In genomic region chr11:87617606-87618005, GRCm38 (mm10) we compare ENCODE assay signal across 27 mouse cellular contexts. TPM values are rescaled to one million over a fixed set of nuclear protein-coding genes. Genes with fewer than 3 reads are reported as not detected.
DNase-seq lines count a peak whose midpoint lies in the region; ATAC-seq and TF ChIP-seq lines count a peak whose summit lies in the region.
"Had no signal": no experiment of that assay in that cellular context is flagged by ENCODE, and none has a peak within 500 bp of the region (broad histone marks: within the 10 kb centered on the region; RNA-seq: fewer than 3 reads in every experiment).

No protein-coding gene starts in this region.

- H3K4me2 ChIP-seq in liver, embryonic 12.5 days: no peak overlapping the region
- H3K4me2 ChIP-seq in liver, postnatal 0 days (ENCODE audit: low read depth, low read length): no peak overlapping the region
- H3K4me2 ChIP-seq: embryonic facial prominence, embryonic 12.5 days; heart, embryonic 11.5 days; limb, embryonic 12.5 days; liver, embryonic 15.5 days; midbrain, embryonic 12.5 days had no signal

- no peak overlapping the region for H3K9ac ChIP-seq in liver, embryonic 12.5 days
- H3K9ac ChIP-seq in liver, postnatal 0 days (replicated peaks): no peak overlapping the region
- H3K9ac ChIP-seq in ES-Bruce4 (ENCODE audit: low read depth, poor library complexity, severe bottlenecking): peak overlapping the region; percentile 54
- H3K9ac ChIP-seq: embryonic facial prominence, embryonic 12.5 days; forebrain, postnatal 0 days; limb, embryonic 12.5 days; liver, embryonic 15.5 days; midbrain, embryonic 12.5 days had no signal

- peaks cover 65% of the 10 kb centered on the region for H3K36me3 ChIP-seq in liver, embryonic 12.5 days
- H3K36me3 ChIP-seq in liver, postnatal 0 days (replicated peaks; ENCODE audit: insufficient read depth, low read length): peaks cover 53% of the 10 kb centered on the region
- peaks cover 22% of the 10 kb centered on the region for H3K36me3 ChIP-seq in ES-Bruce4 (ENCODE audit: control insufficient read depth, insufficient read depth, low read length, poor library complexity, severe bottlenecking)

- TF ChIP-seq EP300 in liver, postnatal 0 days (IDR thresholded peaks at IDR 0.05; ENCODE audit: low read depth): no peak
- TF ChIP-seq EP300 in ES-Bruce4 (IDR thresholded peaks at IDR 0.05; ENCODE audit: insufficient read depth, low read depth, low read length): no peak

- DNase-seq in liver, postnatal 0 days: no peak
- peak; percentile 26 for DNase-seq in R1 (ENCODE audit: low read depth, low spot score)
- peak; percentile 44 for DNase-seq in testis, postnatal 10 days (ENCODE audit: low spot score)
- no peak for DNase-seq in urinary bladder, postnatal 25 days (ENCODE audit: low spot score)
- no peak for DNase-seq in cerebellum, postnatal 36 days
- DNase-seq: adrenal gland, adult 2 months; B cell, adult 2 months; cerebellum, adult 11-12 months; cerebellum, postnatal 10 days; forebrain, postnatal 0 days; gastrocnemius, postnatal 14 days; kidney, adult 9 months; kidney, postnatal 14 days; lung, postnatal 14 days; thymus, adult 2 months had no signal

- H3K4me3 ChIP-seq in liver, embryonic 12.5 days: no peak overlapping the region
- H3K4me3 ChIP-seq in liver, postnatal 0 days (ENCODE audit: low read depth, low read length): no peak overlapping the region
- peak overlapping the region; percentile 49 for H3K4me3 ChIP-seq in ES-Bruce4 (ENCODE audit: low read depth, low read length)
- H3K4me3 ChIP-seq: embryonic facial prominence, embryonic 12.5 days; layer of hippocampus, adult 2 months; limb, embryonic 12.5 days; liver, embryonic 15.5 days; midbrain, embryonic 12.5 days had no signal

- no peaks in the 10 kb centered on the region for H3K27me3 ChIP-seq in liver, embryonic 12.5 days (replicated peaks)
- no peaks in the 10 kb centered on the region for H3K27me3 ChIP-seq in liver, postnatal 0 days (ENCODE audit: insufficient read depth, low read length)
- no peaks in the 10 kb centered on the region for H3K27me3 ChIP-seq in ES-Bruce4 (ENCODE audit: control insufficient read depth, insufficient read depth, low read length, poor library complexity, severe bottlenecking)
- H3K27me3 ChIP-seq: CH12.LX; embryonic facial prominence, embryonic 12.5 days; limb, embryonic 12.5 days; liver, embryonic 15.5 days; midbrain, embryonic 12.5 days had no signal

- TF ChIP-seq CTCF in liver, postnatal 0 days (IDR thresholded peaks at IDR 0.05; ENCODE audit: low read depth): no peak
- TF ChIP-seq CTCF in ES-Bruce4 (IDR thresholded peaks at IDR 0.05; ENCODE audit: low read depth, low read length): no peak

- H3K9me3 ChIP-seq in liver, embryonic 12.5 days (replicated peaks): peaks cover 4% of the 10 kb centered on the region; the same call in 1 of the 2 replicates
- no peaks in the 10 kb centered on the region for H3K9me3 ChIP-seq in liver, postnatal 0 days (ENCODE audit: low read length)
- H3K9me3 ChIP-seq in ES-Bruce4 (replicated peaks; ENCODE audit: control insufficient read depth, insufficient read depth, low read length, poor library complexity, severe bottlenecking): no peaks in the 10 kb centered on the region
- H3K9me3 ChIP-seq: liver, embryonic 15.5 days; midbrain, embryonic 12.5 days had no signal

- no peak for TF ChIP-seq POLR2A in ES-Bruce4 (IDR thresholded peaks at IDR 0.05; ENCODE audit: insufficient read depth, low read length)

- ATAC-seq in liver, embryonic 12.5 days: no peak
- ATAC-seq in liver, postnatal 0 days: no peak
- ATAC-seq: forebrain, postnatal 0 days had no signal

- WGBS in liver, embryonic 12.5 days (ENCODE audit: insufficient replicate concordance): 94% methylated on average over 32 of the region's 32 CpGs
- WGBS in liver, postnatal 0 days (ENCODE audit: insufficient replicate concordance): 94% methylated on average over 28 of the region's 32 CpGs

- peaks cover 32% of the 10 kb centered on the region for H3K4me1 ChIP-seq in liver, embryonic 12.5 days
- no peaks in the 10 kb centered on the region for H3K4me1 ChIP-seq in liver, postnatal 0 days (ENCODE audit: insufficient read depth)
- H3K4me1 ChIP-seq in ES-Bruce4 (ENCODE audit: control insufficient read depth, insufficient read depth, low read length): no peaks in the 10 kb centered on the region
- H3K4me1 ChIP-seq: embryonic facial prominence, embryonic 12.5 days; limb, embryonic 12.5 days; midbrain, embryonic 12.5 days had no signal

- H3K27ac ChIP-seq in liver, embryonic 12.5 days: 0 out of 2 replicates have a peak overlapping the region, but pooled peaks have one; percentile 60
- no peak overlapping the region for H3K27ac ChIP-seq in liver, postnatal 0 days (ENCODE audit: low read depth)
- no peak overlapping the region for H3K27ac ChIP-seq in ES-Bruce4 (ENCODE audit: insufficient read depth, low read length)
- H3K27ac ChIP-seq: embryonic facial prominence, embryonic 12.5 days; limb, embryonic 12.5 days; liver, embryonic 15.5 days; midbrain, embryonic 12.5 days had no signal

RNA-seq across cellular contexts. Expression of gene Hsf5, which starts 0.6 kb away (rescaled TPM):
- polyA plus RNA-seq in liver, embryonic 12.5 days (2016; fragmentation: Nextera tagmentation; extraction: Ambion mirVana): 0.02 and 0.05 TPM in 2 replicates
- 0.04 TPM in 1 of 2 replicates, not detected in the other for polyA plus RNA-seq in liver, postnatal 0 days (2015; fragmentation: Nextera tagmentation; extraction: Ambion mirVana)
- 1.5 and 1.6 TPM in 2 replicates for polyA plus RNA-seq in ES-Bruce4 (2011; ENCODE audit: insufficient read depth, insufficient read length, low read depth, missing spikeins)
- polyA plus RNA-seq: liver, embryonic 15.5 days had no signal

RNA-seq across cellular contexts. Expression of gene Mtmr4, which starts 25.6 kb away (rescaled TPM):
- polyA plus RNA-seq in liver, embryonic 12.5 days (2016; fragmentation: Nextera tagmentation; extraction: Ambion mirVana): 17.5 and 19.3 TPM in 2 replicates
- 4.8 and 5.6 TPM in 2 replicates for polyA plus RNA-seq in liver, postnatal 0 days (2015; fragmentation: Nextera tagmentation; extraction: Ambion mirVana)
- polyA plus RNA-seq in ES-Bruce4 (2011; ENCODE audit: insufficient read depth, insufficient read length, low read depth, missing spikeins): 47.7 and 50.4 TPM in 2 replicates

RNA-seq across cellular contexts. Expression of gene Rnf43, which starts 44.9 kb away (rescaled TPM):
- polyA plus RNA-seq in liver, embryonic 12.5 days (2016; fragmentation: Nextera tagmentation; extraction: Ambion mirVana): 5.3 and 6.9 TPM in 2 replicates
- polyA plus RNA-seq in liver, postnatal 0 days (2015; fragmentation: Nextera tagmentation; extraction: Ambion mirVana): 4.2 and 5.8 TPM in 2 replicates
- polyA plus RNA-seq in ES-Bruce4 (2011; ENCODE audit: insufficient read depth, insufficient read length, low read depth, missing spikeins): 2.8 and 4.9 TPM in 2 replicates

RNA-seq across cellular contexts. Expression of gene Sept4, which starts 48.9 kb away (rescaled TPM):
- 10.0 and 10.1 TPM in 2 replicates for polyA plus RNA-seq in liver, embryonic 12.5 days (2016; fragmentation: Nextera tagmentation; extraction: Ambion mirVana)
- 21.7 and 22.0 TPM in 2 replicates for polyA plus RNA-seq in liver, postnatal 0 days (2015; fragmentation: Nextera tagmentation; extraction: Ambion mirVana)
- 68.5 and 78.6 TPM in 2 replicates for polyA plus RNA-seq in ES-Bruce4 (2011; ENCODE audit: insufficient read depth, insufficient read length, low read depth, missing spikeins)

RNA-seq across cellular contexts. Expression of gene Gm11492, which starts 51.2 kb away (rescaled TPM):
- polyA plus RNA-seq in liver, embryonic 12.5 days (2016; fragmentation: Nextera tagmentation; extraction: Ambion mirVana): not detected in 2 replicates
- not detected in 2 replicates for polyA plus RNA-seq in liver, postnatal 0 days (2015; fragmentation: Nextera tagmentation; extraction: Ambion mirVana)
- polyA plus RNA-seq in ES-Bruce4 (2011; ENCODE audit: insufficient read depth, insufficient read length, low read depth, missing spikeins): 0.46 TPM in 1 of 2 replicates, not detected in the other
- polyA plus RNA-seq: adrenal gland, adult 2 months; embryonic facial prominence, embryonic 12.5 days; forebrain, embryonic 11.5 days; forebrain, postnatal 0 days; heart, embryonic 11.5 days; heart, postnatal 0 days; limb, embryonic 12.5 days; liver, embryonic 15.5 days; midbrain, embryonic 12.5 days; spleen, adult 2 months; thymus, adult 2 months had no signal

Comparison
In these comparisons a context has a peak if more than half of its experiments do, and no peak if none do; other contexts are left out.
1. DNase-seq: peak in R1 (single experiment) and testis, postnatal 10 days (single experiment); none in liver, postnatal 0 days (single experiment), urinary bladder, postnatal 25 days (single experiment) and cerebellum, postnatal 36 days (0 of 2).